Mouse (Mus musculus) embryo, embryonic 11.5 days (tissue): ENCODE results near the gene Snrpg.

Experiments used
- DNase-seq: peaks from one replicate; pipeline ENCODE4 v3.0.0-alpha.2; 2012; ENCODE audit warnings: low read depth, low spot score

The Snrpg gene

GRCm38 (mm10) chr6:86398986-86399385 lies 27.9 kb downstream of the Snrpg start:
- no peak for DNase-seq

GRCm38 (mm10) chr6:86399995-86400394 lies 28.9 kb downstream of the Snrpg start:
- no peak for DNase-seq

GRCm38 (mm10) chr6:86400972-86401371 lies 29.9 kb downstream of the Snrpg start:
- DNase-seq: peak; percentile 59

GRCm38 (mm10) chr6:86402681-86403607 lies 31.8 kb downstream of the Snrpg start:
- DNase-seq: no peak

GRCm38 (mm10) chr6:86403728-86404099 lies 32.6 kb downstream of the Snrpg start:
- peak; percentile 79 for DNase-seq

- DNase-seq: peak; percentile 95
Observed at GRCm38 (mm10) chr6:86404100-86404861, 33.2 kb downstream of the Snrpg start, which contains the start of gene Tia1. Gene Tia1 (plus strand): TSS chr6:86404219.

GRCm38 (mm10) chr6:86404996-86405395 lies 33.9 kb downstream of the Snrpg start:
- no peak for DNase-seq

GRCm38 (mm10) chr6:86406306-86406705 lies 35.2 kb downstream of the Snrpg start:
- no peak for DNase-seq

- no peak for DNase-seq
Observed at GRCm38 (mm10) chr6:86418711-86419110, 47.6 kb downstream of the Snrpg start.

- DNase-seq: no peak
Observed at GRCm38 (mm10) chr6:86419239-86419638, 48.1 kb downstream of the Snrpg start.

GRCm38 (mm10) chr6:86420491-86420890 lies 49.4 kb downstream of the Snrpg start:
- DNase-seq: no peak

GRCm38 (mm10) chr6:86426358-86426757 lies 55.3 kb downstream of the Snrpg start, which contains the start of gene Gm44790:
Gene Gm44790 (plus strand): TSS chr6:86426658.
- no peak for DNase-seq
